Mouse (Mus musculus): ENCODE results near the gene Rbl1. TPM values are rescaled to one million over a fixed set of nuclear protein-coding genes. Genes with fewer than 3 reads are reported as not detected.

The Rbl1 gene
- polyA plus RNA-seq, 1 experiment from 2014 or later: 5.7 TPM

DNA sequence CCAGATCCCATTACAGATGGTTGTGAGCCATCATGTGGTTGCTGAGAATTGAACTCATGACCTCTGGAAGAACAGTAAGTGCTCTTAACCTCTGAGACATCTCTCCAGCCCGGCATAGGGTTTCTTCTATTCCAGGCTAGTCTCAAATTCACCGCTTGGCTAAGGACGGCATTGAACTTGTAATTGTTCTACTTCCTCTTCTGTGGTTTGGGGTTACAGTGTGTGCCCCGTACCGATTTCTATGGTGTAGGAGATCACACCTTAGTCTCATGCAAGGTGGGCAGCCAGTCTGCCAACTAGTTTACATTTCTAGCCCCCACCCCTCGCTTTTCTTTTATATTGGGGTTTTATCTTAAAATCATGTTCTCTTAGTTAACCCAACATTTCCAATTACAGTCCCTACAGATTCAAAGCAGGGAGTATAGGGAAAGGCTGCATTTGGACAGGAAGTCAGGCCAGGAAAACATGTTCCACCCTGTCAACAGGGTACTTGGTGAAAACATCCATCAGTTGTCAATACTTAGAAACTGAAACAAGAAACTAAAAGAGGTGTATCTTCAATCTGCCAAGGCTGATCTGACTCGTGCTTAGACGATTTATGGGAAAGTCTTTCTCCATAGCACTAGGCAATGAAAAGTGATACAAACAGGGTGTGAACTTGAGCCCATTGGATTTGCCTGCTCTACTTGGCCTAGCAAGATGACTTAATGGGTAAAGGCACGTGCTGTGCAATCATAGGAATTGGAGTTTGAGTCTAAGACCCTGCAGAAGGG lies 66.2 kb downstream of the Rbl1 start:
- Histone ChIP-seq H3K4me2 (replicated peaks) (no peak overlapping the region), H3K27me3 (ENCODE audit: control insufficient read depth, insufficient read depth, low read length) (no peaks in the 10 kb centered on the region), H3K9me3 (ENCODE audit: control insufficient read depth, low read length) (no peaks in the 10 kb centered on the region), H3K9ac (no peak overlapping the region), H3K4me1 (replicated peaks; ENCODE audit: control insufficient read depth, insufficient read depth, low read length) (0 out of 2 replicates have a peak, but pooled peaks cover 3% of the 10 kb centered on the region), H3K27ac (no peak overlapping the region), H3K4me3 (replicated peaks; ENCODE audit: low read length) (no peak overlapping the region), H3K36me3 (replicated peaks; ENCODE audit: control insufficient read depth, insufficient read depth) (no peaks in the 10 kb centered on the region)
- 94% methylated on average over 9 of the region's 9 CpGs for WGBS
- ATAC-seq (ENCODE audit: low FRiP score) (no peak), DNase-seq (ENCODE audit: low spot score) (no peak)

DNA sequence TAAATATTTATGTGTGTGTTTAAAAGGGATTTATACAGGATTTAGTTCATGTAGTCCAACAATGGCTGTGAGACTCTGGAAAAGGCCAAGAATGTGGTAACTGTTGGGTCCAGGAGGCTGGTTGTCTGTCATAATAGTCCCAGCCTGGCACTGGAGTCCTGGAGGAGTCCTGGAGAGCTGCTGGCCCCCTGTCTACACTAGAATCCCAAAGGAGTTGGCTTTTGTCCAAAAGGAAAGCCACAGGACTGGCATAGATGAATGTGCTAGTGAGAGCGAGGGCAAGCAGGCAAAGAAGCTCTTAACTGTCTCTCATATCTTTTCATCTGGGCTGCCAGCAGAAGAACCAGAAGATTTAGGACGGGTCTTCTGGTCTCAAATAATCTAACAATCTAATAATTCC lies 67.7 kb downstream of the Rbl1 start:
- Histone ChIP-seq H3K4me2 (replicated peaks) (no peak overlapping the region), H3K9ac (no peak overlapping the region), H3K27me3 (ENCODE audit: control insufficient read depth, insufficient read depth, low read length) (no peaks in the 10 kb centered on the region), H3K4me1 (replicated peaks; ENCODE audit: control insufficient read depth, insufficient read depth, low read length) (0 out of 2 replicates have a peak, but pooled peaks cover 3% of the 10 kb centered on the region), H3K4me3 (replicated peaks; ENCODE audit: low read length) (no peak overlapping the region), H3K36me3 (replicated peaks; ENCODE audit: control insufficient read depth, insufficient read depth) (no peaks in the 10 kb centered on the region), H3K27ac (no peak overlapping the region), H3K9me3 (ENCODE audit: control insufficient read depth, low read length) (no peaks in the 10 kb centered on the region)
- ATAC-seq (ENCODE audit: low FRiP score) (no peak), DNase-seq (ENCODE audit: low spot score) (no peak)
- 78% methylated on average over 2 of the region's 2 CpGs for WGBS

DNA sequence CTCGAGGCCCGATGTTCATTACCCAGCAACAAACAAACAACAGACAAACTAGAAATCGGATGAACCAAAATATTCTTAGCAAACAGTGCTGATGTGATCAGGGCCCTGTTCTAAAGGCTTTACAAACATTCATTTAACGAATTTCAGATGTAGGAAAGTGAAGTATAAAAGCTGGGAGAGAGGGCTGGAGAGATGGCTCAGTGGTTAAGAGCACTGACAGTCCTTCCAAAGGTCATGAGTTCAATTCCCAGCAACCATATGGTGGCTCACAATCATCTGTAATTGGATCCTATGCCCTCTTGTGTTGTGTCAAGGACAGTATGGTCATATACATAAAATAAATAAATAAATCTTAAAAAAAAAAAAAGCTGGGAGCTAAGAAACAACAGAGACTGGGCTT lies 68.2 kb downstream of the Rbl1 start:
- no peak for DNase-seq (ENCODE audit: low spot score)
- Histone ChIP-seq H3K4me1 (replicated peaks; ENCODE audit: control insufficient read depth, insufficient read depth, low read length) (0 out of 2 replicates have a peak, but pooled peaks cover 3% of the 10 kb centered on the region), H3K4me3 (replicated peaks; ENCODE audit: low read length) (no peak overlapping the region), H3K9me3 (ENCODE audit: control insufficient read depth, low read length) (no peaks in the 10 kb centered on the region), H3K27me3 (ENCODE audit: control insufficient read depth, insufficient read depth, low read length) (no peaks in the 10 kb centered on the region), H3K36me3 (replicated peaks; ENCODE audit: control insufficient read depth, insufficient read depth) (no peaks in the 10 kb centered on the region), H3K9ac (no peak overlapping the region), H3K27ac (no peak overlapping the region), H3K4me2 (replicated peaks) (no peak overlapping the region)
- WGBS: 93% methylated on average over 4 of the region's 4 CpGs
- ATAC-seq (ENCODE audit: low FRiP score): no peak

DNA sequence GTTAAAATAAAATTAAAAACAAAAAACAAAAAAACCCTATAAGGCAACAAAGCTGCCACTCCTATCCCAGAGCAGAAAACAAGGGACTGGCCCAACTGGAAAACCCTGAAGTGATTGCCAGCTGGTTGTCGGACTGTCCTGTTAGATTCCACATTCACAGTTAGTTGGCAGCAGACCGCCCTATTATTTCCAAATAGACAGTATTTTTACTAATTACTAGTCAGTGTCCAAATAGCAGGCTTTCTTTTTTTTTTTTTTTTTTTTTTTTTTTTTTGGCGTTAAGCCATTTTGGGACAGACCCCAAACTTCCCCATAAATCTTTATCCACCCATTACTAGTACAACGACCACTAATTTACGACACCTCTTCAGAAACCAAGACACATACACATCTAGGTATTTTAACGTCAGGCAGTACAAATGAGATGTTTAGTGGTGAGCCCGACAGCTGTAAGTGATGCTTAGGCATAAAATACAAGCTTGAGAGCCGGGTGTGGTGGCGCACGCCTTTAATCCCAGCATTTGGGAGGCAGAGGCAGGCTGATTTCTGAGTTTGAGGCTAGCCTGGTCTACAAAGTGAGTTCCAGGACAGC lies 68.7 kb downstream of the Rbl1 start:
- Histone ChIP-seq H3K27me3 (ENCODE audit: control insufficient read depth, insufficient read depth, low read length) (no peaks in the 10 kb centered on the region), H3K9me3 (ENCODE audit: control insufficient read depth, low read length) (no peaks in the 10 kb centered on the region), H3K9ac (peak overlapping the region; percentile 59), H3K27ac (0 out of 2 replicates have a peak overlapping the region, but pooled peaks have one; percentile 29), H3K36me3 (replicated peaks; ENCODE audit: control insufficient read depth, insufficient read depth) (no peaks in the 10 kb centered on the region), H3K4me3 (replicated peaks; ENCODE audit: low read length) (peak overlapping the region; percentile 60), H3K4me1 (replicated peaks; ENCODE audit: control insufficient read depth, insufficient read depth, low read length) (0 out of 2 replicates have a peak, but pooled peaks cover 3% of the 10 kb centered on the region), H3K4me2 (replicated peaks) (peak overlapping the region; percentile 82)
- DNase-seq (ENCODE audit: low spot score): no peak
- ATAC-seq (ENCODE audit: low FRiP score): no peak
- 85% methylated on average over 10 of the region's 10 CpGs for WGBS

DNA sequence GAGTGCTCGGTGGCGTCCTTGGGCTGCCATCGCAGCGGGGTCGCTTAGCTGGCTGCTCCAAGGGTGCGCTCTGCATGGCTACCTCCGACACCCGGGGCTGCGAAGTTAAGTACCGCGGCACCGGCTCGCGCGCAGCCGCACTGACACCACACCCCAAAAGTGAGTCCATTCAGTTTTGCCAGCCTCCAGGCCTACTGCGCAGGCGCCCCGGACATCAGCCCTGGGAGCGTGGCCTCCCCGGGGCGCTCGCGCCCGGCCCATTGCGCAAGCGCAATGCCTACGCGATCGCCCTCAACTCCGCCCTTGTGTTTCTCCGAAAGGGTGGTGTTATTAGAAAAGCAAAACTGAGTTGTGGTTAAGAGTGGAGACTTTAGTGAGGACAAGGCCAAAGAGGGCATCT lies 69.3 kb downstream of the Rbl1 start, which contains the start of gene Samhd1:
TSS of gene Samhd1 (minus strand) at position 252 of the 400 bp plus-strand sequence.
- WGBS: under 1% methylated on average over 32 of the region's 32 CpGs
- peak; percentile 93 for DNase-seq (ENCODE audit: low spot score)

DNA sequence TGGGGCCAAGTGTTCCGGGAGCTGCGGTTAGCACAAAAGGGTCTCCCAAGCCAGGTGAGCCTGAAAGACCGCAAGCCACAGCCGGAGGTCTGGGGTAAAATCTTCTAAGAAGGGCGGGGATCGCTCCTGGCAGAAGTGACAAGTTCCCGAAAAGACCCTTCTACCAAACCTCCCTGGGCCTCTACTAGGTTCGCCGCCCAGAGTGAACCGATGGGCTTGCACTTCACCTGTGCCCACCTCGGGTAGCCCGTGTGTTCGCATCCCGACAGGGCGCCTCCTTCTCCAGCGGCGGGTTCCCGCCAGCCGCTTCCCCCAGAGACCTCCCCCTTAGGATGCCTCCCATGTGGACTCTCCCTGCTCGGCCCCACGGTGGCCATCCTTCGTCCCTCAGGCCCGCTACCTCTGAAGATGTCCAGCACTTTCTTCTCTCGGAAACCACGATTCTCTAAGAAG lies 69.8 kb downstream of the Rbl1 start:
- WGBS: under 1% methylated on average over 25 of the region's 25 CpGs

More for the DNA sequence above, 69.3 kb downstream of the Rbl1 start, which contains the start of gene Samhd1:
- Histone ChIP-seq H3K36me3 (replicated peaks; ENCODE audit: control insufficient read depth, insufficient read depth) (no peaks in the 10 kb centered on the region), H3K27ac (peak within 1 kb of the TSS; percentile 29; the same call in 1 of the 2 replicates), H3K9ac (peak within 1 kb of the TSS; percentile 59), H3K4me2 (replicated peaks) (peak within 1 kb of the TSS; percentile 82), H3K9me3 (ENCODE audit: control insufficient read depth, low read length) (no peaks in the 10 kb centered on the region), H3K4me3 (replicated peaks; ENCODE audit: low read length) (peak within 1 kb of the TSS; percentile 60), H3K27me3 (ENCODE audit: control insufficient read depth, insufficient read depth, low read length) (no peaks in the 10 kb centered on the region), H3K4me1 (replicated peaks; ENCODE audit: control insufficient read depth, insufficient read depth, low read length) (0 out of 2 replicates have a peak, but pooled peaks cover 3% of the 10 kb centered on the region)
- peak; percentile 92 for ATAC-seq (ENCODE audit: low FRiP score)

DNA sequence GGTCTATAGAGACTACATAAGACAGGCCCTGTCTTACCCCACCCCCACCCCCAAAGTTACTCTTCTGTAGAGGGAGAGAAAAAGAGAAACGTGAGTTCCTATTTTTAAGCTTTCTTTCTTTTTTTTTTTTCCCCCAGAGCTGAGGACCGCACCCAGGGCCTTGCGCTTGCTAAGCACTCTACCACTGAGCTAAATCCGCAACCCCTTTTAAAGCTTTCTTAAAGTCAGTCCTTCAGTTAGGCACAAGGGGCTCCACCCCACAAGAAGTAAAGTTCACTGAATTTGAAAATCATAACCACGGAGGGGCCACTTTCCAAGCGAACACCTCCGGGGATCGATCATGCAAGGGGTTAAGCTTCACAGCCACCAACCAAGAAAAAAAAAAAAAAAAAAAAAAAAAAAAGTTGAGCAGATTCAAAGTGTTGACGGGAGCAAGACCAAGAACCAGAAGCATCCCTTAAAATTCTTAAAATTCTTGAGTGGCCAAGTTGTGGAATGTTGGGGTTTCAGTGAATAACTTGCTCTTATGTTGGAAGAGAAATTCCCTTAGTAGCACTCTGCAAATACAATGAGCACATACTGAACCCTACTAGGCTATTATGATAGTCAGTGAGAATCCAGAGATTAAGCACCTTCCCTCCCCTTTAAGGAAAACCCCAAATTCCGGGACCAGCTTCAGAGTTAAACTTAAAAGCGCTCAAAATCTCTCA lies 70.4 kb downstream of the Rbl1 start:
- Histone ChIP-seq H3K27me3 (ENCODE audit: control insufficient read depth, insufficient read depth, low read length) (no peaks in the 10 kb centered on the region), H3K4me1 (replicated peaks; ENCODE audit: control insufficient read depth, insufficient read depth, low read length) (0 out of 2 replicates have a peak, but pooled peaks cover 3% of the 10 kb centered on the region), H3K4me2 (replicated peaks) (peak overlapping the region; percentile 82), H3K9me3 (ENCODE audit: control insufficient read depth, low read length) (no peaks in the 10 kb centered on the region), H3K9ac (peak overlapping the region; percentile 59), H3K36me3 (replicated peaks; ENCODE audit: control insufficient read depth, insufficient read depth) (no peaks in the 10 kb centered on the region), H3K4me3 (replicated peaks; ENCODE audit: low read length) (peak overlapping the region; percentile 60), H3K27ac (no peak overlapping the region)
- DNase-seq (ENCODE audit: low spot score) (no peak), ATAC-seq (ENCODE audit: low FRiP score) (no peak)
- WGBS: 19% methylated on average over 11 of the region's 11 CpGs

More for the DNA sequence above, 69.8 kb downstream of the Rbl1 start:
- Histone ChIP-seq H3K9me3 (ENCODE audit: control insufficient read depth, low read length) (no peaks in the 10 kb centered on the region), H3K36me3 (replicated peaks; ENCODE audit: control insufficient read depth, insufficient read depth) (no peaks in the 10 kb centered on the region), H3K4me3 (replicated peaks; ENCODE audit: low read length) (peak overlapping the region; percentile 60), H3K9ac (peak overlapping the region; percentile 59), H3K27ac (peak overlapping the region; percentile 11; the same call in 1 of the 2 replicates), H3K4me1 (replicated peaks; ENCODE audit: control insufficient read depth, insufficient read depth, low read length) (0 out of 2 replicates have a peak, but pooled peaks cover 3% of the 10 kb centered on the region), H3K4me2 (replicated peaks) (peak overlapping the region; percentile 82), H3K27me3 (ENCODE audit: control insufficient read depth, insufficient read depth, low read length) (no peaks in the 10 kb centered on the region)
- DNase-seq (ENCODE audit: low spot score) (no peak), ATAC-seq (ENCODE audit: low FRiP score) (peak; percentile 65)

DNA sequence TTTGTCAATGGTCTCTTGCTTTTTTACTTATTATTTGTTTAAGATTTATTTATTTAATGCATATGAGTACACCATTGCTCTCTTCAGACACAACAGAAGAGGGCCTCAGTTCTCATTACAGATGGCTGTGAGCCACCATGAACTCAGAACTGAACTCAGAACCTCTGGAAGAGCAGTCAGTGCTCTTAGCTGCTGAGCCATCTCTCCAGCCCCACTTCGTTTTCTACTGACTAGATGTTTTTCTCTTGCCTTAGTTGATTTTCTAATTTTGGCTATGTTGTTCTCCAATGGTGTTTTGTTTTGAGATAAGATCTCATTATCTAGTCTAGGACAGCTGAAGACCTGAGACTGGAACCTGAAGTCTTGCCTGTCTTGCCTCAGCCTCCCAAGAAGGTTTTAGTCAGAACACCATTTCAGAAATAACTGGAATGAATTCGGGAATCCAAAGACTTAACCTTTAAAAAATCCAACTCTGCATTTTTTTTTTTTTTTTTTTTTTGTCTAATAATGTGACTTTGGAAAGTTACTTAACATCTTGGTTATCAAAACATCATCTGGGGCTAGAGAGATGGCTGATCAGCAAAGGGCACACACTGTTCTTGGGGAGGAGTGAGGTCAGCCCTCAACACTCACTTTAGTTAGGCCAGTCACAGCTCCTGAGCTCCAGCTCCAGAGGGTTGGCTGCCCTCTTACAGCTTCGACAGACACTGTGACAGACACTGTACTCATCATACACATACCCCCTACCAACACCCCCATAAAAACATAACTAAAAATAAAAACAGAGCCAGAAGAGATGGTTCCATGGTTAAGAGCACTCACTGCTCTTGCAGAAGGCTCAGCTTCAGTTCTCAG lies 71.4 kb downstream of the Rbl1 start:
- Histone ChIP-seq H3K36me3 (replicated peaks; ENCODE audit: control insufficient read depth, insufficient read depth) (no peaks in the 10 kb centered on the region), H3K4me2 (replicated peaks) (no peak overlapping the region), H3K9me3 (ENCODE audit: control insufficient read depth, low read length) (no peaks in the 10 kb centered on the region), H3K4me3 (replicated peaks; ENCODE audit: low read length) (no peak overlapping the region), H3K4me1 (replicated peaks; ENCODE audit: control insufficient read depth, insufficient read depth, low read length) (0 out of 2 replicates have a peak, but pooled peaks cover 3% of the 10 kb centered on the region), H3K27ac (no peak overlapping the region), H3K27me3 (ENCODE audit: control insufficient read depth, insufficient read depth, low read length) (no peaks in the 10 kb centered on the region), H3K9ac (no peak overlapping the region)
- DNase-seq (ENCODE audit: low spot score) (no peak), ATAC-seq (ENCODE audit: low FRiP score) (no peak)
- 87% methylated on average over 3 of the region's 3 CpGs for WGBS

All from hindbrain, embryonic 14.5 days (tissue).